Mouse (Mus musculus) lung, embryonic 14.5 days (tissue): Measurements from ENCODE around the gene Pou4f2. TPM values are rescaled to one million over a fixed set of nuclear protein-coding genes. Genes with fewer than 3 reads are reported as not detected.

Experiments used
- ATAC-seq: fragments of 200-750 bp; cut with Nextera tagmentation; 2 replicates; pipeline ENCODE4 v1.8.0; 2017; ENCODE audit warnings: mild to moderate bottlenecking, moderate TSS enrichment, moderate library complexity; ENCODE audit not compliant: insufficient read depth
- DNase-seq: peaks from one replicate; pipeline ENCODE4 v3.0.0-alpha.2; 2015
- H3K27ac ChIP-seq: fragments of 300-500 bp; sonication (generic); 2 replicates; pipeline ENCODE4 v1.5.1; 2014; ENCODE audit warnings: low read depth, mild to moderate bottlenecking, moderate library complexity
- H3K27me3 ChIP-seq: fragments of 300-500 bp; sonication (generic); 2 replicates; pipeline ENCODE4 v1.6.1; 2014; ENCODE audit warnings: low read length, control low read depth; ENCODE audit not compliant: insufficient read depth
- H3K36me3 ChIP-seq: fragments of 300-500 bp; sonication (generic); 2 replicates; pipeline ENCODE4 v1.6.1; 2014; ENCODE audit warnings: control low read depth; ENCODE audit not compliant: insufficient read depth
- H3K4me1 ChIP-seq: fragments of 300-500 bp; sonication (generic); 2 replicates; pipeline ENCODE4 v1.6.1; 2014; ENCODE audit warnings: antibody characterized with exemption, control low read depth; ENCODE audit not compliant: insufficient read depth
- H3K4me2 ChIP-seq: fragments of 300-500 bp; sonication (generic); 2 replicates; pipeline ENCODE4 v1.6.1; 2014; ENCODE audit warnings: mild to moderate bottlenecking
- H3K4me3 ChIP-seq: fragments of 300-500 bp; sonication (generic); 2 replicates; pipeline ENCODE4 v1.5.1; 2014; ENCODE audit warnings: low read depth, low read length
- H3K9ac ChIP-seq: fragments of 300-500 bp; sonication (generic); 2 replicates; pipeline ENCODE4 v1.6.1; 2014
- H3K9me3 ChIP-seq: fragments of 300-500 bp; sonication (generic); 2 replicates; pipeline ENCODE4 v1.6.1; 2016; ENCODE audit warnings: low read depth, low read length, control low read depth
- CTCF ChIP-seq: IDR thresholded peaks from 2 replicates; pipeline ENCODE4 v1.5.1; 2016; ENCODE audit warnings: antibody characterized with exemption, low read depth
- WGBS: fragments of 180-500 bp; shearing (Covaris S2); extraction: QIAGEN DNeasy Blood & Tissue Kit; methylation state at CpG from one replicate; pipeline ENCODE4 v1.1.7; 2014; 5-methylcytosine and 5-hydroxymethylcytosine counted together
- polyA plus RNA-seq: library from polyadenylated mRNA; unstranded; fragments of >200 nt; fragmentation: Nextera tagmentation; extraction: Ambion mirVana; gene quantifications from 2 replicates; pipeline ENCODE4 v1.2.1, GENCODE M21; 2014

Pou4f2 gene
- polyA plus RNA-seq, 1 experiment from 2014 or later = not detected

DNA sequence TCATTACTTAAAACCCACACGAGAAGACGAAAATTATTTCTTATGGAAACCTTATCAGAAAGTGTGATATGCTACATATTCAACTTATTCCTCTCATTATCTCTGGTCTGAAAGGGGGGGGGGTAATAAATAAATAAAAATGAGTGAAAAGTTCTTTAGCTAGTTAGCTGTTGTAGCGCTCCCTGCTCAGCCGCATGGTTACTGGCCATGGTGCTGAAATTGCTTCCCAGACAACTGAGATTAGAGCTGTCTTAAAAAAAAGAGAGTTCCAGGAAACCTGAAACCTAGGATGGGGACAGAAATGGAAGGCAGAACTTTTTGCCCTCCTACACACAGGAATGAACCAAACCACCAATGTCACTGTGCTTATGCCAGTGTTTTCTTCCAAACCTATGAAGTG, 5.1 kb downstream of the Pou4f2 start:
- Histone ChIP-seq H3K36me3 (no peaks in the 10 kb centered on the region), H3K4me2 (no peak overlapping the region), H3K9me3 (no peaks in the 10 kb centered on the region), H3K4me1 (no peaks in the 10 kb centered on the region), H3K9ac (no peak overlapping the region), H3K27me3 (peaks cover 86% of the 10 kb centered on the region), H3K27ac (no peak overlapping the region), H3K4me3 (no peak overlapping the region)
- WGBS = 3% methylated on average over 4 of the region's 4 CpGs
- ATAC-seq = no peak
- DNase-seq = peak; percentile 92
- TF ChIP-seq CTCF = no peak

- whole genome bisulfite sequencing = 8% methylated on average over 11 of the region's 11 CpGs
- ATAC-seq = no peak
- TF ChIP-seq CTCF = no peak
These were observed 8.3 kb downstream of the Pou4f2 start for GRCm38 (mm10) chr8:78428148-78428547.

DNA sequence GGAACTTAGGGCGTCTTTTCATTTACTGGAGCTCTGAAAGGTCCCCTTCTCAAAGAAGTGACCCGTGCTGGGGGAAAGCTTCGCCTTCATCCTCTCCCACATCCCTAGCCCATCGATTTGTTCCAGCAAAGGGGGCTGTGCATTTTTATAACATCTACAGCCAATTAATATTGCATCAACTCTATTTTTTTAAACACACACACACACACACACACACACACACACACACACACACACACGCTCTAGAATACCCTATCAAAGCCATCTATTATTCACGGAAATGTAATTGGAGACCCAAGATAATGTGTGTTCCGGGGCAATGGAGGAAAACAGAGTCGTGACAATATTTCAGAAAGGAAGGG, 8.7 kb downstream of the Pou4f2 start:
- 4% methylated on average over 8 of the region's 8 CpGs for WGBS
- Histone ChIP-seq H3K4me2 (no peak overlapping the region), H3K36me3 (no peaks in the 10 kb centered on the region), H3K9ac (no peak overlapping the region), H3K27me3 (peaks cover 82% of the 10 kb centered on the region), H3K27ac (no peak overlapping the region), H3K4me1 (no peaks in the 10 kb centered on the region), H3K9me3 (no peaks in the 10 kb centered on the region), H3K4me3 (no peak overlapping the region)
- ATAC-seq (no peak), DNase-seq (no peak)
- no peak for TF ChIP-seq CTCF

More at GRCm38 (mm10) chr8:78428148-78428547, 8.3 kb downstream of the Pou4f2 start:
- peaks cover 81% of the 10 kb centered on the region for H3K27me3 ChIP-seq
- H3K4me3 ChIP-seq = no peak overlapping the region
- H3K9ac ChIP-seq = no peak overlapping the region
- H3K27ac ChIP-seq = no peak overlapping the region
- no peak overlapping the region for H3K4me2 ChIP-seq
- DNase-seq = no peak
- H3K4me1 ChIP-seq = no peaks in the 10 kb centered on the region
- H3K36me3 ChIP-seq = no peaks in the 10 kb centered on the region
- no peaks in the 10 kb centered on the region for H3K9me3 ChIP-seq

- H3K4me2 ChIP-seq = no peak overlapping the region
- no peak overlapping the region for H3K4me3 ChIP-seq
- H3K4me1 ChIP-seq = no peaks in the 10 kb centered on the region
- 2% methylated on average over 32 of the region's 32 CpGs for WGBS
- no peak overlapping the region for H3K27ac ChIP-seq
- no peak for TF ChIP-seq CTCF
- no peak overlapping the region for H3K9ac ChIP-seq
- peaks cover 79% of the 10 kb centered on the region for H3K27me3 ChIP-seq
- H3K9me3 ChIP-seq = no peaks in the 10 kb centered on the region
- ATAC-seq = no peak
- no peak for DNase-seq
- no peaks in the 10 kb centered on the region for H3K36me3 ChIP-seq
These were observed 9.3 kb downstream of the Pou4f2 start for GRCm38 (mm10) chr8:78426875-78427768.

DNA sequence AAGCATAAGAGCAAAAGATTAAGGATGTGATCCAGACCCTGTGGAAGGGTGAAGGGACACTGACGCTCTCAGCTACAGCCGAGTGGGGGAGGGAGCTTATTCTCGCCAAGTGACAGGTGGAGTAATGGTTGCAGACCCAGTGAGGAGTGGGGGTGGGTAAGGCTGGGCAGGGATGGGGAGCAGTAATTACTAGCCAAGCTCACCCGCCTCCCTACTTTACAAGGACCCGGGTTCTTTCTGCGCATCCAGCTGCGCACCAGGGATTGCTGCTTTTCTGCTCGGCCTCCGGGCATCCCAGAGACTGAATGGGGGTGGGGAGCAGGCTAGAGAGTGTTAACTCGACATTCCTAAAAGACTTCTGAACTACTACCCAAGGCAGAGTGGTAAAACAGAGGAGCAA, 10.0 kb downstream of the Pou4f2 start:
- Histone ChIP-seq H3K9me3 (no peaks in the 10 kb centered on the region), H3K9ac (no peak overlapping the region), H3K4me3 (no peak overlapping the region), H3K4me1 (no peaks in the 10 kb centered on the region), H3K36me3 (no peaks in the 10 kb centered on the region), H3K4me2 (no peak overlapping the region), H3K27ac (no peak overlapping the region), H3K27me3 (peaks cover 75% of the 10 kb centered on the region)
- TF ChIP-seq CTCF = no peak
- ATAC-seq (no peak), DNase-seq (no peak)
- WGBS = under 1% methylated on average over 10 of the region's 10 CpGs

DNA sequence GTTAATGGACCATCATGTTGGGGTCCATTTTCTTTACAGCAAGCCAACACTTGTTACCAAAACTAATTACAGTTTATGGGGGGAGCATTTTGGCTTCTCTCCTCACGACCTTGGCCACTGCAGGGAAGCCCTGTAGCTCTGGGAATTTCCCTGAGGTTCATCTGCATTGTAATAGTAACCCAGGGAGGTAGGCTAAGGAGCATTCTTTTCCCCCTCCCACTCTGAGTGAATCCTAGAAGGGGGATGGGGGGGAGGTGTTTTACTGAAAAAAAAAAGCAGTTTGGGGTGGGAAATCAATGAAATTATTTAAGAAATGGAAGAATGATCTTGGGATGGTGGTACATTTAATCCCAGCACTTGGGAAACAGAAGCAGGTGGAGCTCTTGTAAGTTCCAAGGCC, 12.5 kb downstream of the Pou4f2 start:
- Histone ChIP-seq H3K27ac (no peak overlapping the region), H3K9me3 (no peaks in the 10 kb centered on the region), H3K27me3 (peaks cover 77% of the 10 kb centered on the region), H3K9ac (no peak overlapping the region), H3K36me3 (no peaks in the 10 kb centered on the region), H3K4me2 (no peak overlapping the region), H3K4me1 (no peaks in the 10 kb centered on the region), H3K4me3 (no peak overlapping the region)
- 0% methylated on average over 1 of the region's 1 CpGs for WGBS
- no peak for DNase-seq
- TF ChIP-seq CTCF = no peak
- no peak for ATAC-seq

- H3K4me1 ChIP-seq = no peaks in the 10 kb centered on the region
- peak overlapping the region; percentile 62 for H3K4me2 ChIP-seq
- TF ChIP-seq CTCF = 0 out of 2 replicates have a peak, but pooled peaks have one; percentile 9
- peak overlapping the region; percentile 22 for H3K4me3 ChIP-seq
- WGBS = 1% methylated on average over 18 of the region's 19 CpGs
- peaks cover 42% of the 10 kb centered on the region for H3K27me3 ChIP-seq
- no peak overlapping the region for H3K27ac ChIP-seq
- no peaks in the 10 kb centered on the region for H3K9me3 ChIP-seq
- ATAC-seq (peak; percentile 68; the same call in 1 of the 2 replicates), DNase-seq (peak; percentile 43)
- no peaks in the 10 kb centered on the region for H3K36me3 ChIP-seq
- no peak overlapping the region for H3K9ac ChIP-seq
These were observed 16.3 kb downstream of the Pou4f2 start for GRCm38 (mm10) chr8:78420101-78420503.
